Mouse (Mus musculus) C2C12 (cell line): ENCODE measurements around the gene Prdx1.

Experiments used
- CEBPB ChIP-seq: IDR thresholded peaks from one replicate; pipeline ENCODE4 v1.6.1; 2011; ENCODE audit warnings: low read depth, mild to moderate bottlenecking, control low read depth, moderate library complexity
- CTCF ChIP-seq: IDR thresholded peaks from one replicate; pipeline ENCODE4 v1.5.1; 2011; ENCODE audit not compliant: control insufficient read depth, insufficient read depth, insufficient read length
- FOSL1 ChIP-seq: IDR thresholded peaks from one replicate; pipeline ENCODE4 v1.8.0; 2011; ENCODE audit warnings: mild to moderate bottlenecking, low read length; ENCODE audit not compliant: poor library complexity, insufficient read depth, severe bottlenecking
- MAX ChIP-seq: IDR thresholded peaks from one replicate; pipeline ENCODE4 v1.6.1; 2011; ENCODE audit warnings: mild to moderate bottlenecking, control low read depth
- MYOD1 ChIP-seq: IDR thresholded peaks from one replicate; pipeline ENCODE4 v1.6.1; 2011; ENCODE audit warnings: low read depth; ENCODE audit not compliant: control insufficient read depth, insufficient read length
- MYOG ChIP-seq: IDR thresholded peaks from one replicate; pipeline ENCODE4 v1.6.1; 2011; ENCODE audit not compliant: control insufficient read depth, insufficient read length; ENCODE audit errors: extremely low read depth
- USF1 ChIP-seq: IDR thresholded peaks from one replicate; pipeline ENCODE4 v1.6.1; 2011; ENCODE audit warnings: low read depth, mild to moderate bottlenecking, control low read depth, moderate library complexity

DNA sequence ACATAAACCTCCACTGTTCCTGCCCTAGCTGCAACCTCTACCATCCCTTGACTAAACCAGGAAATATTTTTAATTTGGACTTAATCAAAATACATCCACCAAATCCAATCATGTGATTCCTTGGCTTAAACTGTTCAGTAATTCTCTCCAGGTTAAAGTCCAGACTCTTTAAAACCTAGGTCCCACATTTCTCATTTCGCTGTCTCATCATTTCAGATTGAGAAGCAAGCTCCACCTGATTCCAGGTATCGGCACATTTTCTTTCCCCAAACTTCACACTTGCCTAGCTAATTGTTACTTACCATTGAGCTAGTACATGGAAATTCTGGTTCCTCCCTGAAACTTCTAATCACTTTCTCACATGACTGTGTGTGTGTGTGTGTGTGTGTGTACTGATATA, 35.9 kb upstream of the Prdx1 start:
- TF ChIP-seq MYOD1: no peak
- TF ChIP-seq CTCF: no peak
- TF ChIP-seq MAX: no peak
- TF ChIP-seq USF1: no peak
- TF ChIP-seq CEBPB: no peak
- TF ChIP-seq FOSL1: no peak
- no peak for TF ChIP-seq MYOG
